Mouse (Mus musculus) thymus, adult 2 months (tissue): ENCODE measurements at regions not wholly inside any gene's neighbourhood (a gene's known extent, or its start where the extent isn't known, plus 50 kb on each side); places are given as distances from the start of the nearest gene placed in this dataset.

Experiments used
- CTCF ChIP-seq: fragments of 200-500 bp; IDR thresholded peaks from 2 replicates; pipeline ENCODE4 v1.5.1; 2012; ENCODE audit warnings: mild to moderate bottlenecking, control low read depth, low read length, moderate library complexity, borderline replicate concordance; ENCODE audit not compliant: control insufficient read depth, poor library complexity, insufficient read depth; ENCODE audit errors: extremely low read depth
- POLR2A ChIP-seq: fragments of 200-500 bp; IDR thresholded peaks from 2 replicates; pipeline ENCODE4 v1.6.1; 2012; ENCODE audit warnings: mild to moderate bottlenecking, low read length, control low read depth, moderate library complexity; ENCODE audit not compliant: control insufficient read depth, poor library complexity, insufficient read depth; ENCODE audit errors: extremely low read depth

DNA sequence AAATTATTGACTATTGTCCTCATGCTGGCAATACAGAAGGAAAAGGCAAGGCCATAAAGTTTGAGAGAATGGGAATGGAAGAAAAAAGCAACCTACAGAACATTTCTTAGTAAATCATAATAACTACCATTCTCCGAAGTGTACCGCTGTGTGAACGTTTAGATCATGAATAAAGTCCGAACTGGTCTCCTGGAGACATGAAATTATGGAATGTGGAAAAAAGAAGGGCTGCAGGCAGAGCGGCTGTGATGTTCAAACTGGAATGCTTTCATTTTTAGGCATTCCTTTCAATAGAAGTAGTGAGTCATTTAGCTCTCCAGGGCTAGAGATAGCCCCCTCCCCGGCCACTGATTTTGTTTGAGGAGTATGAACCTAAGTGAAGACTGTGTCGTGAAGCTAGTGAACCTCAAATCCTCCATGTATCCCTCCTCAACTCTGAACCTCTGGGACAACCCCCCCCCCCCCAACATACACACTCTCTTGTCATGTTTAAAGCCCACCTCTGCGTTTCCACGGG lies 202.9 kb upstream of the Krr1 start:
- TF ChIP-seq POLR2A: no peak
- TF ChIP-seq CTCF: no peak
